Mouse (Mus musculus) kidney, adult 2 months (tissue): ENCODE measurements around the gene Syt6.

ENCODE experiments used
- CTCF ChIP-seq: fragments of 200-500 bp; conservative IDR thresholded peaks from 2 replicates; pipeline ENCODE4 v1.5.1; 2011; ENCODE audit warnings: low read depth, mild to moderate bottlenecking, control low read depth, low read length, moderate library complexity, mixed read lengths; ENCODE audit not compliant: insufficient read depth, insufficient read length
- POLR2A ChIP-seq: fragments of 200-500 bp; IDR thresholded peaks from one replicate; pipeline ENCODE4 v1.6.1; 2011; ENCODE audit warnings: low read depth, low read length, control low read depth

- TF ChIP-seq CTCF (no peak), POLR2A (no peak)
Observed at GRCm38 (mm10) chr3:103640226-103640803, 65.3 kb downstream of the Syt6 start.
